Mouse (Mus musculus): ENCODE measurements at regions not wholly inside any gene's neighbourhood (a gene's known extent, or its start where the extent isn't known, plus 50 kb on each side); places are given as distances from the start of the nearest gene placed in this dataset.
A peak's percentile ranks its signal among the peaks of the same experiment; 100 is the strongest.

DNA sequence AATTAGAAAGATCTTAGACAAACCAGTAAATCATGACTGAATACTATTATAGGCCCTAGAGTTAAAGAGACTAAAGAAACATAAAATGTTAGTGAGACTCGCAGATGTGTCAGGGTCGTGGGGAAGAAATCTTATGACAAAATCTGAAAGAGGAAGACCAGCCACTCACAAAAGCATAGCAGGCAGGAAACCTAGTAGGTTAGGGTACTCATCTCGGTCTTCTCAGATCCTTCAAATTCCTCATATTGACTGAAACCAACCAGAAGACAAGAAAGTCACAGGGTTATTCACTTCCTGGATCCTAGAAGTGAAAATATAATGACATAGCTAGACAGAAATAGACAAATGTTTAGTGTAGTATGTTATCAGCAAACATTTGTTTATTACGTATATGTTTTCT, 387.5 kb downstream of the Cenpc1 start:
- no peak for DNase-seq

DNA sequence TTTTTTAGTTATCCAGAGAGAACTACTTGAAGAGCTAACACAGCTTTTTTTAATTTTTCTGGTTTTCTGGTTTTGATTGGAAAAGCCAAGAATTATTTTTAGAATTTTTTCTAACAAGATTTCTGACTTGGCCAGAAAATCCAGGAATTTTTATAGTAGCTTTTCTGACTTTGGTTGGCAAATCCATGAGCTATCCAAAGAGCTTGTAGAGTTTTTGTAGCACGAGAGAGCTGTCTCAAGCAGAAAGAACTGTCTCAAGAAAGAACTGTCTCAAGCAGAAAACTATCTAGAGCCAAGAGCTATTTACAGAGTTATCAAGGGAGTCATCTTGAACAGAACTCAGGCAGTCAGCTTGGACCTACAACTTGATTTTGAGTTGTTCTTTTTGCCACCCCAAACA, 394.3 kb downstream of the Cenpc1 start:
- DNase-seq: no peak

DNA sequence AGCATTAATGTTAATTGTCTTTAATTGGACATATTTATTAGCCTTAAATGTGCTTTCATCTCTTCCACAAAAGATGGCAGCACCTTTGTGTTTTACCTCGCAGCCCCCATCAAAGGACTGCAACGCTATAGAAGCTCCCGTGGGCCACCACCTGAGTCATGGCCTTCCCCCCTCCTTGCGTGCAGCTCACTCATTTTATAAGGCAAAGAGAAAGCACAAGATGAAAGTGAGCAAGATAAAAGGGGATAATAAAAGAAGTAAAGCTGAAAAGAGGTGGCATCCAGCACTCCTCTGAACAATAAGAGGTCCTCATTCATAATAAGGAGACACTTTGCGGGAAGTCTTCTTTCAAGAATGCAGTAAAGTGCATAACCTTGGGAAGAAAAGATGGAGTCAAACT, 403.9 kb downstream of the Cenpc1 start:
- DNase-seq: no peak

DNA sequence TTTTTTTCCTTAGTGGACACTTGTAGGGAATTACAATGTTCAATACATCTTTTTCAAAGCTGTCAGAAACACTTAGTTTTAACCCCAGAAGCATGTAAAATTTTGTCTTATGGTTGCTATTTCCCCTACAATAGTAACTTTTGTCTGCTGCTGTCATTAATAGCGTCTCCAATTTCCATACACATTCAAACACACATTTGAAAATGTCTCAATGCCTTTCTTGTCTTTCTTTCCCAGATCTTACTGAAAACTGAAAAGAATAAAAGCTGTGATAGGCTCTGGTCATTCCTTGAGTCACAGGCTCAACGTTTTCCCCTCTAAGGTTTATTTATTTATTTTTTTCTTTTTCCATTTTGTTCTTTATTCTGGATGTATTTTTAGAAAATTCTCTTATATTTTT, 444.3 kb downstream of the Cenpc1 start:
- no peak for DNase-seq

DNA sequence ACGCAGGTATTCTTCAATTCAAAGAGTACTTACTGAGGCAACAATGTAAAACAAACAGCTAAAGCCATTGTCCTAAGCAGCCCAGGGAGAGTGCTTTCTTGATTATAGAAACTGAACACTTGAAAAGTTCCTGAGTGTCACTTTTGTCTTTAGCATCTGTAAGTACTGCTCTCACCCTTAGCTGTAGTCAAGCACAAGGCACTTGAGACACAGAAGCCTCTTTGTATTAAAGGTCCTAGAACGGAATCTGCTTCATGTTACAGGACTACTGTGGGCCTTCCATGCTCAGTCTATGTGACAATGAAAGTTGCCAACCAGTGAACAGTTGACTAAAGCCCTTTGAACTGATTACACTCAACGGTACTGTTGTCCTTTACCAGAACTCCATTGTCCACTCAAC, 450.6 kb downstream of the Cenpc1 start:
- DNase-seq: no peak

DNA sequence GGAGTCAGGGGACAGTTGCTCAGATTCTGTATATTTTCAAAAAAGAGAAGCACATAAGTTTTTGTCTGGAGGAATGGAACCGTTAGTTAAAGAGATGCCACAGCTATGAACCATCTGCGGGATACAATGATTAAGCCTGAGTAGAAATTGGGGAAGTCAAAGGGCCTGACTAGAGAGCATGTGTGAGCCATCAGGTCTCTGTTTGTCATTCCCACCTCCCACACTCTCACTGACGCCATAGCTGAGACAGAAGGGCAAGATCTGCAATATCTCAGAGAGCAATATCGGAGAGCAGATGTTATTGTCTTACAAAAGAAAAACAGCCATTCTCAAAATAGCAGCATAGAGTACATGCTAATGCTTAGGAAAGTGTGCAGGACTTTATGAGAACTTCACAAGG, 452.8 kb downstream of the Cenpc1 start:
- no peak for DNase-seq

DNA sequence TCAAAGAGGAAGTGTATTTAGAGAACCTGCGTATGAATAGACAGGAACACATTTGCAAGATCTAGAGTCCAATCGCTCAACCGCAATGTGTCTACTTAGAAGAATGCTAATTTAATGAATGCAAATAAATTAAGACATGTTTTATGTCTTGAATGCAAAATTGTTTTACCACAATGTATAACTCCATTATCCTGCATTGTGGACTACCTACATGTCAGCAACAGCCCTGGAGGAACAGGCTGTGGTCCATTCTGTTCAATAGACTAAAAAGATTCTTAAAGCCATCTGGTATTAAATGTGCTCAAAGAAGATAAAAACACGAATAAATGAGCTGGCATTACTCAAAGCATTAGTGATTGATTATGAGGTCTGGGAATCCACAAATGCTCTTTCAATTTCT, 456.3 kb downstream of the Cenpc1 start:
- no peak for DNase-seq

DNA sequence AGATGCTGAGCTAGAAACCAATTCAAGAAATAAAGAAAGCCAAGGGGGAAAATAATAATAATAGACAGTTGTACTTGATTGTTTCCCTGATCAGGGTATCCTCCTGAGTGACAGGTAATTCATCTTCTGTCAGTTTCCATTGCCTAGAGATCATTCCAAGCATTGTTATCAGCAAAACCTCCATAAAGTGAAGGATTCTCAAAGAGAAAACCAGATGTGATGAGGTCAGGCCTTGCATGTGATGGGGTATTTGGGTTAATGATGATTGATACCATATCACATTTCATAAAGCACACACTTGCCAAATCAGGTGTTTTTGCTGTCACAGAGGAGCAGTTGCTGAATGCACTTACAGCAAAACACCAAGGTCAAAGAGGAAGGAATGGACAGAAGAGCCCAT, 467.2 kb downstream of the Cenpc1 start:
- peak; percentile 1 for DNase-seq

DNA sequence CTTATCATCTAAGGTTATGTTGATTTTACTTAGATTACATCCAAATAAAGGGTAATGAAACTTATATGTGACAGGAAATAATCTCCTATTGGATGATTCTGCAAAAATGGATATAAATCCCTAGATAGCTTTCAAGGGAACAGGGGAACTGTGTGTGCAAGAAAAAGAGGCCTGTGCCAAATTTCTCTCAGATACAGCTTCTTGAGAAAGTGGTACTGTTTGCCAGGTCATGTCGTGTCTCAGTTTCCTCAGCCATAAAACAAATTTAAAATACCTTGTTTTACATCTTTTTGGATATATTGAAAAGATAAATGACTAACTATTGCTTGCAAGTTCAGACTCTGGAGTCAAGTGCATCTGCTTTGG, 470.3 kb downstream of the Cenpc1 start:
- DNase-seq: no peak

DNA sequence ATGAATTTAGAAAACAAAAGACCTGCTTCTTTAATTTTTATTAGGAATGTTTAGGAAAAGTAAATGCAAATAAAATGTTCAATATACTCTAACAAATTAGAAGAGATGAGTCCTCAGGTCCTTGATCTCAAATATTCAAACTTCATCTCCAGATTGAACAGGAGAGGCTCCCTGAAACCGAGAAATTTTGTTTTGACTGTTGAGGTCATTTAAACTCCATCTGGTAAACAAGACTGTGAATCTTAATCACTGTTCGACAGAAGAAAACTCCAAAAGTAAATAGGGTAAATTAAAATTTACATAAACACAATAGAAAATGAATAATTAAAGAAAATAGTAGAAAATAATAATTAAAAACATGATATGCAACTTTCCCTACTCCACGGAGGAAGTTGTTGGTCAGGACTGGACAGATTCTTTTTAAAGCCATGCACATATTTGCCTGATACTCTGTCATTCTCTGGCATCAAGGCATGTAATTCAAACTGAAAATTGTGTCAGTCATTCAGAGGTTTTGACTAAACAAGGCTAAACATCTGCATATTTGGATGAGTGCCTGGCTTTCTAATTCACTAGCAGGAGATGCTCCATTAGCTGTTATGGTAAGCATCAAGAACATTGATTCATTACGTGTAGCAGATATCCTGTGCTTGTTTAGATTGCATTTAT, 470.8 kb downstream of the Cenpc1 start:
- DNase-seq: no peak

DNA sequence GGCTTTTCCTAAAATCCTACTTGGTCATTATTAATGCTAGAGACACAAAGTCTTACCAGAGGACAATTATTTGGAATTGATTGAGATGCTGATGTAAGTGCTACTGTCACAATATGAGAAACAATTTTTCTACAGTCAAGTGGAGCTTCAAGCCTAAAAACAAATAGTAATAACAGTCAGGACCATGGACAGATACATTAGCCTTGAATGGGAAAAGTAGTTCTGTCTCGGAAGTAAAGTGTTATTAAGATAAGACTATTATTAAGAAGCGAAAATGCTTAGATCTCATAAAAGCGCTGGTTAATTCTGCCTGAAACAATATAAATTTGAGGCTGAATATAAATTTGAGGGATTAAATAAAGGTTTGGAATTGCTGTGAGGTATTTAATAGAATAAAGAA, 473.1 kb downstream of the Cenpc1 start:
- DNase-seq: peak; percentile 35

DNA sequence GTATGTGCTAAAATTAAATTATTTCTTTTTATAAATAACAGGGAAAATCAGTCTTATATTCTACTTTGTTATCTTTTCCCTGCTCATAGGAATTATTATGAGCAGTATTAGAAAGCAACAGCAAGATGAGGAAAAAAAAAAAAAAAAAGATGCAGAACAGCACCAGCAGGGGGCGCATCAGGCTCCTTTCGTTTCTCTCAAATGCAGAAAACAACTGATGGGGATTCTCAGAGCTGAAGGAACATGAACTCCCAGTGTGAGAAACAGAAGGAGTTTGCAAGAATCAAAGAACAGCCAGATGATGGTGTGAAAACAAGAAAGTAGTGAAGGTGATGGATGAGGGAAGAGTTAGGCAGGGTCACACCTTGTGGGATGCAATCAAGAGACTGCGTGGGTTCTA, 478.7 kb downstream of the Cenpc1 start:
- peak; percentile 61 for DNase-seq

DNA sequence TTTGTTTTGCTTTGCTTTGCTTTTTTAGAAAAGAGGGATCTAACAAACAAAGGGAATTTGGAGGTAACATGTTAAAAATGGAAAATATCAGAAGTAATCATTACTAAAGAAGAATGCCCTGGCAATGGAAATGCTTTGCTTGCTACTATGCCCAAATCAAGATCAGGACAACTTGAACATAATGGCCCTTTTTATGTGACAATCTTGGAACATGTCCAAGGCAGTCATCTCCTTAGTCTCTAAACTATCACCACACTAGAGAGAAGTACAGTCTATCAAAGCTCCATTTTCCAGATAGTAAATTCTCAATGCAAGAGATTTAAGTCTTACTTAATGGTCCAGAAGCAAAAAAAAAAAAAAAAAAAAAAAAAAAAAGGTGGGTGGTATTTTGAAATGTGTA, 492.9 kb downstream of the Cenpc1 start:
- no peak for DNase-seq

DNA sequence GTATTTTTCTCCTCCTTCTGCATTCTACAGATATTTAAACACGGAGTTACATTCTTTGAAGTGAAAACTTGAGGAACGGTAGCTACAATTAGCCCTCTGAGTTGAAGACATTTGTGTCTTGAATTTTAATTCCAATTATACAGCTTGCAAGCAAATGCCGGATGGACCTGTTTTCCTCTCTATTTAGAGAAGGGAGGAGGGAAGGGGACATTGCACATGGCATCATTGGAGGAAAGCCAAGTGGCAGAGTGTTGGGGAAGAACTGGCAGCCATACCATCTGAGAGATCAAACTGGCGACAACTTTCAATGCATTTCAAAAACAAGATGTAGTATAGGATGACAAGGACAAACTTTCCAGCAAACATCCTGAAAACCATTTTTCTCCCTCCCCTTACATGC, 493.4 kb downstream of the Cenpc1 start:
- DNase-seq: no peak

DNA sequence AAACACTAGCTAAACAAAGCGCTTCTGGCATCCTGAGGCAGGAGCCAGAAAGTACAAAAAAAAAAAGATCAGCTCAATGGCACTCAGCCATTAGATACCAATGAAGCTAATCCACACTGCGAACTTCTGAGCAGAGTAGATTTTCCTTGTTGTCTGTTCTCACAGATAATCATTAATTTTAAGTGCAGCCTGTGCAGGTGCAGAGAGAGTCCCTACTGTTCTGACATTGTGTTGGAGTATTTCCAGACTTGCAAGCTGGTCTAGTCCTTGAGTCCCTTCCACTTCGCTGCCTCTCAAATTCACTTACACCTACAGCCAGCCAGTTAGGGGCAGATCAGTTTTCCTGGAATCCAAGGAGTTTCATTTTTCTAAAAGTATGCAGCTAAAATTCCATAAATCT, 494.0 kb downstream of the Cenpc1 start:
- no peak for DNase-seq

DNA sequence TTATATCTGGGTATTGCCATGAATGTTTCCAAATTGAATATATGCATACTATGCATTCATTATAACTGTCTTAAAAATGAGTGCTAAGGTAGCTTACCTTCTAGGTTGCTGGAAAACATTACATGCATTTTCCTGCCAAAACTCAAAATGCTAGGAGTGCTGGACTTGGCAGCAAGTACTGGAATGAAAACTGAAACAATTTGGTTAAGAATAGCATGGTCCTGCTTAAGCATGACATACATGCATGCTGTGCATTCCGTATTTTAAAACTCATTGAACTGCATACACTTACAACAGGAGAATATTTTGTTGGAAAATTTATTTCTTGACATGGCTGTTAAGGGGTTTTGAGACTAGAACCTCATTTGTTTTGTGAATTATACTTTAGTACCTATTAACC, 529.1 kb downstream of the Cenpc1 start:
- no peak for DNase-seq

DNA sequence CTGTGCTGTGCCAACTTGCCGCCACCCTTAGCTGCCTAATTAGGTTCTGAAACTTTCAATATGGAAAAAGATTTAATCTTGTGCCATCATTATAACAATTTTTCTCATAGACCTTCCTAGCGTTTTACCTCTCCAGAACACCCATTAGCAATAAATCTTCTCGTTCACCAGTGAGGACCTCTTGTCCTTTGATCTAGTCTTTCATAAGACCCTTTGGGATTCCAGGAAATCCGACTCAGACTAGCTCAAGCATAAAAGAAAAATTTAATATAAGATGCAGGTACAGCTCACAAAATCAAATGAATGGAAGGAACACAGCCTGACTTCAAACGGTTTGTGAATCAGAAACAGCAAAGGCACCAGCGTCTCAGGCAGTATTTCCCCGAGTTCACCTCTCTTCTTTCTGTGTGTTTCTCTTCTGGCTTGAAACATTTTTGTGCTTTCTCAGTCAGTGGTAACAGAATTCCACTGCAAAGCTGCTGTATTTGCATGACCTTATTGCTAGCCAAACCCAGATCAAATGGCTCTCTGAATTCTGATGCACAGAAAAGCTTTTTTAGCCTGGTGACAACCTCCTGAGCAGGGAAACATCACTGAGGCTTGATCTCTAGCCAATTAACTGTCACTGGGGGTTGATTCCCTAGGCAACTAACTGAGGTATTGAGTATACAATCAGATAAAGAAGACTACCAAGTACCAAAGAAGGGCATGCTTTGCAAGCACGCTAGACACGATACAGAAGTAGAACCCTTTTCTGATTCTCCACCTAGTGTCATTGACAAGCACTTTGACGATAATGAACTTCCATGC, 539.8 kb downstream of the Cenpc1 start:
- DNase-seq: no peak

DNA sequence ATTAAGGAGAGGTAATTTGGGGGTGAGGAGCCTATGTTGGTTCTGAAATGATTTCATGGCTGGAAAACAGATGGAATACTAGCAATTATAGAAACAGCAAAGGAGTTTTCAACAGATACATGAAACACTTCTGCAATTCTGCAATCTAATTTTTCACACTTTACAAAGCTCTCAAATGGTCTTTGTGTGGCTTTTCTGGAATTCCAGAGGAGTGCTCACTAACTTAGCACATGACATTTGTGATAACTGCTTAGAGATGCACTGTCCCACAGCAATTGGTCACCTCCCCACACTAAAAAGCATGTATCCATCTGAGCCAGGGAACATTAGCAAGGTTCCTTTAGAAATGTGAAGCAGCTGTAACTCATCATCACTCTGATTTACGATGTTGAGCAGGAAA, 560.1 kb downstream of the Cenpc1 start:
- no peak for DNase-seq

DNA sequence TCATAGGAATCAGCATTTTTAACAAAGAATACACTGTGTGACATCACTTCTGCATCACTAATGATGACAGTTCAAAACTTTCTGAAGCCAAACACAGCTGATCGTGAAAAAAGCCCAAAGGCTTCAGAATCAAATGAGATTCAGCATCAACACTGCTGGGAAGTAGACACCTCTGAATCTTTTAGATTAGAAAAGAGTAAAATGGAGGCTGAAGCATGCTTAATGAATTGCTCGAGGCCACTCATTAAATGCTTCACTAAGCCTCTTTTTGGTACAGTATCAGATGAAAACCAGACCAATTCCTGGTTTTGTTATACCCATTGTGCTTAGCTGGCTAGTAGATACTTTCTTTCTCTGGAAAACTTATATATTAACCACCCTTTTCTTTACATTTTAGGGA, 568.1 kb downstream of the Cenpc1 start:
- DNase-seq: no peak

DNA sequence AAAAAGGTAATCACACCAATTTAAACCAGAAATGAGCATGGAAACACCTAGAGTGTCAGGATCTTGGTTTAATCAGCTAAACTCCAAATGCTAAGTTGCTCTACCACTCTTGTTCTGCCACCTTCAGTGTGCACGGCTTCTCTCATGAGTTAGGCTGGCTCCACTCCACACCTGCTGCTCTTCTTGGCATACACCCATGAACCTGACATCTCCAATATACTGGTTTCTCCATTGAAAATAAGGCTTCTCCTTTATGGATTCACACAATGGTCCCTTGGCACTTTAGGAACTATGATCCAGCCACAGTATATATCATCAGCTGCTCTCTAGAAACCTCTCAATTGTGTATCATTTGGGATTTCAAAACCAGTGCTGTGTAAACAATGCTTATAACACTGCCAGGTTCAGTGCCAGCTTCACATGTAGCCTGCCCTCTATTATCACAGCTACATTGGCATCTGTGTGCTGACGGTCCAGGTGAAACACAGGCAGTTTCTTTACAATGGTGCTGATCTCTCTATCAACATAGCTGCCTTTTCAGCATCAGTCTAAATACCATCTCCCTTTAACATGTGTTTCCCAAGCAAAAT, 579.6 kb downstream of the Cenpc1 start:
- DNase-seq: no peak

DNA sequence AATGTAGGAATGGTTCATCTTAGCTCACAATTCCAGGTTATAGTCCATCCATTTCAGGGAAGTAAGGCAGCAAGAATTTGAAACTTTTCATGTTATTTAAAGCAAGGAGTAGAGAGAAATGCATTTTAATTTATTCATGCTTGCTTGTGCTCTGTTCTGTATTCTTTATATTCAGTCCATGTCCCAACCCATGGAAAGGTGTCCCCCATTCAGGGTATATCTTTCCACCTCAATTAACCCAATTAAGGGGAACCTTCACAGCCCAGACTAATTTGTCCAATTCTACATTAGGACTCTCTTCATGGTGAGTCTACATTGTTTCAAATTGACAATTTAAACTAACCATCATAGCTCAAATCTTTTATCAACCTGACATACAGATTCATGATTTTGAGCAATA, 580.2 kb downstream of the Cenpc1 start:
- no peak for DNase-seq

DNA sequence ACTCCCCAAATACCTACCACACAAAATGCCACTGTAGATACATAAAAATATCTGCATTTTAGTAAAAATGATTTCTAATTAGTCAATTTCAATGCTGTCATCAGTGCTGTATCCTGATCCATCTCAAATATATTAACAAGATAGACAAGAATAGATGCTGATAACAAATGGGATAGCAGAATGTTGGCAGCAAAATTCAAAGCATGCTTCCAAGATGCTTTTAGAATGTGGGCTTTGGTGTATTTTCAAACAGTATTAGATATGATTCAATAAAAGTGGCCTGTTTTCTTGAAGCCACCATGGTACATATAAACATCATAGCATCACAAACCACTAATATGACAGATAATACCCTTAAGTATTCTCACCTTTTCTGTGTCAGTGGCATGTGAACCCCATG, 597.6 kb downstream of the Cenpc1 start:
- no peak for DNase-seq

DNA sequence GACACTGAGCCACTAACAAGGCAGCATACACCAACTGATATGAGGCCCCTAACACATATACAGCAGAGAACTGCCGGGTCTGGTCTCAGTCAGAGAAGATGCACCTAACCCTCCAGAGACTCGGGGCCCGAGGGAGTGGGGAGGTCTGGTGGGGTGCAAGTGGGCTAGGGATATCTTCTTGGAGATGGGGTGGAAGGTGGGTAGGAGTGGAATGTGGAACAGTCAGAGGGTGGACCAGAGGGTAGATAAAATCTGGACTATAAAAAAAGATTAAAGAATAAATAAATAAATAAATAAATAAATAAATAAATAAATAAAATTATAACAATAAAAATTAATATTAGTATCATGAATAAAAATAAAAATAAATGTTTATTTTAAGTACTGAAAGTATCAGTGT, 598.2 kb downstream of the Cenpc1 start:
- no peak for DNase-seq
